Mouse (Mus musculus) ovary, postnatal 10 days (tissue): ENCODE measurements at regions not wholly inside any gene's neighbourhood (a gene's known extent, or its start where the extent isn't known, plus 50 kb on each side); places are given as distances from the start of the nearest gene placed in this dataset.
A peak's percentile ranks its signal among the peaks of the same experiment; 100 is the strongest.

Experiments used
- DNase-seq: peaks from one replicate; pipeline ENCODE4 v3.0.0; 2022; ENCODE audit warnings: low spot score

GRCm38 (mm10) chr2:159019921-159020534 lies 225.4 kb downstream of the Dhx35 start:
- no peak for DNase-seq

GRCm38 (mm10) chr2:159032147-159032546 lies 237.5 kb downstream of the Dhx35 start:
- DNase-seq: no peak

GRCm38 (mm10) chr2:159039916-159040315 lies 245.3 kb downstream of the Dhx35 start:
- DNase-seq: no peak

GRCm38 (mm10) chr2:159053534-159053933 lies 258.9 kb downstream of the Dhx35 start:
- DNase-seq: no peak

GRCm38 (mm10) chr2:159053936-159054335 lies 259.3 kb downstream of the Dhx35 start:
- DNase-seq: peak; percentile 41

GRCm38 (mm10) chr2:159054451-159054850 lies 259.8 kb downstream of the Dhx35 start:
- DNase-seq: no peak

- no peak for DNase-seq
These were observed 261.2 kb downstream of the Dhx35 start for GRCm38 (mm10) chr2:159055780-159056179.

GRCm38 (mm10) chr2:159056960-159057359 lies 262.4 kb downstream of the Dhx35 start:
- DNase-seq: no peak

- DNase-seq: no peak
These were observed 262.9 kb downstream of the Dhx35 start for GRCm38 (mm10) chr2:159057506-159057905.

GRCm38 (mm10) chr2:159062266-159062665 lies 267.7 kb downstream of the Dhx35 start:
- DNase-seq: no peak

GRCm38 (mm10) chr2:159062666-159063065 lies 268.1 kb downstream of the Dhx35 start:
- no peak for DNase-seq

GRCm38 (mm10) chr2:159064403-159064970 lies 269.9 kb downstream of the Dhx35 start:
- DNase-seq: no peak

GRCm38 (mm10) chr2:159067506-159067905 lies 272.9 kb downstream of the Dhx35 start:
- no peak for DNase-seq

GRCm38 (mm10) chr2:159068303-159069020 lies 273.9 kb downstream of the Dhx35 start:
- DNase-seq: no peak

GRCm38 (mm10) chr2:159069180-159069579 lies 274.6 kb downstream of the Dhx35 start:
- DNase-seq: no peak

GRCm38 (mm10) chr2:159072997-159073690 lies 278.5 kb downstream of the Dhx35 start:
- no peak for DNase-seq

- no peak for DNase-seq
These were observed 285.2 kb downstream of the Dhx35 start for GRCm38 (mm10) chr2:159079836-159080235.

GRCm38 (mm10) chr2:159080784-159081544 lies 286.4 kb downstream of the Dhx35 start:
- no peak for DNase-seq

GRCm38 (mm10) chr2:159086836-159087235 lies 292.2 kb downstream of the Dhx35 start:
- no peak for DNase-seq

GRCm38 (mm10) chr2:159088196-159088595 lies 293.6 kb downstream of the Dhx35 start:
- no peak for DNase-seq

GRCm38 (mm10) chr2:159096667-159097066 lies 302.1 kb downstream of the Dhx35 start:
- no peak for DNase-seq

GRCm38 (mm10) chr2:159134042-159134441 lies 339.4 kb downstream of the Dhx35 start:
- no peak for DNase-seq
